Mouse (Mus musculus): ENCODE measurements around the gene Gstp3. TPM values are rescaled to one million over a fixed set of nuclear protein-coding genes. Genes with fewer than 3 reads are reported as not detected.

Gene Gstp3
- polyA plus RNA-seq, 1 experiment from 2014 or later, result 0.69 TPM

DNA sequence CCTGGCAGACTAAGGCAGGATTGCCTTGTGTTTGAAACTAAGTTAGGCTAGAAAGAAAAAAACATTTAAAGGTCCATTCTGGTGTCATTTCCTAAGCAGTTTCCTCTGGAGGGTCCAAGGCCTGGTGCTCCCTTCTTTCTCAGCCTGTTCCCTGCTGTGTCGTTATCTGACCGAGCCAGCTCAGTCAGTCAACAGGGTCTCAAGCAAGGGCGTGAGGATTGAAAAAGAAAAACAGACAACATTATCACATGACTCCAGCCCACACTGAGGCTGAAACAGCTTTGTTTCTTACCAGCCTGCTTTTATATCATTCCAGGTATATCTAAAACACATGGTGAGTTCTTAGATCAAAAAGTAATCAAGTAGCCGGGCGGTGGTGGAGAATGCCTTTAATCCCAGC is 43.7 kb downstream of the Gstp3 start:
- Histone ChIP-seq H3K4me3 (no peak overlapping the region), H3K27me3 (replicated peaks) (no peaks in the 10 kb centered on the region), H3K4me1 (replicated peaks) (peaks cover 28% of the 10 kb centered on the region), H3K4me2 (no peak overlapping the region), H3K9me3 (replicated peaks) (no peaks in the 10 kb centered on the region), H3K9ac (no peak overlapping the region; the same call in 1 of the 2 replicates), H3K27ac (ENCODE audit: poor library complexity, severe bottlenecking) (0 out of 2 replicates have a peak overlapping the region, but pooled peaks have one; percentile 10), H3K36me3 (peaks cover 4% of the 10 kb centered on the region)
- WGBS, result 45% methylated on average over 5 of the region's 5 CpGs
- no peak for ATAC-seq (ENCODE audit: insufficient number of reproducible peaks, low FRiP score)

- Histone ChIP-seq H3K4me2 (no peak overlapping the region), H3K27ac (ENCODE audit: poor library complexity, severe bottlenecking) (no peak overlapping the region), H3K36me3 (peaks cover 11% of the 10 kb centered on the region), H3K4me3 (no peak overlapping the region), H3K4me1 (replicated peaks) (peaks cover 28% of the 10 kb centered on the region), H3K27me3 (replicated peaks) (no peaks in the 10 kb centered on the region), H3K9ac (no peak overlapping the region), H3K9me3 (replicated peaks) (no peaks in the 10 kb centered on the region)
- no peak for ATAC-seq (ENCODE audit: insufficient number of reproducible peaks, low FRiP score)
These were observed 44.6 kb downstream of the Gstp3 start for GRCm38 (mm10) chr19:4014802-4015201.

GRCm38 (mm10) chr19:4013066-4013465 is 46.3 kb downstream of the Gstp3 start:
- peaks cover 28% of the 10 kb centered on the region for H3K36me3 ChIP-seq
- peak; percentile 66 for ATAC-seq (ENCODE audit: insufficient number of reproducible peaks, low FRiP score)
- H3K9ac ChIP-seq, result peak overlapping the region; percentile 38
- H3K27ac ChIP-seq (ENCODE audit: poor library complexity, severe bottlenecking), result peak overlapping the region; percentile 53
- H3K4me2 ChIP-seq, result peak overlapping the region; percentile 55
- no peaks in the 10 kb centered on the region for H3K9me3 ChIP-seq (replicated peaks)
- H3K27me3 ChIP-seq (replicated peaks), result no peaks in the 10 kb centered on the region
- 8% methylated on average over 9 of the region's 9 CpGs for WGBS
- H3K4me1 ChIP-seq (replicated peaks), result peaks cover 28% of the 10 kb centered on the region
- H3K4me3 ChIP-seq, result peak overlapping the region; percentile 85

DNA sequence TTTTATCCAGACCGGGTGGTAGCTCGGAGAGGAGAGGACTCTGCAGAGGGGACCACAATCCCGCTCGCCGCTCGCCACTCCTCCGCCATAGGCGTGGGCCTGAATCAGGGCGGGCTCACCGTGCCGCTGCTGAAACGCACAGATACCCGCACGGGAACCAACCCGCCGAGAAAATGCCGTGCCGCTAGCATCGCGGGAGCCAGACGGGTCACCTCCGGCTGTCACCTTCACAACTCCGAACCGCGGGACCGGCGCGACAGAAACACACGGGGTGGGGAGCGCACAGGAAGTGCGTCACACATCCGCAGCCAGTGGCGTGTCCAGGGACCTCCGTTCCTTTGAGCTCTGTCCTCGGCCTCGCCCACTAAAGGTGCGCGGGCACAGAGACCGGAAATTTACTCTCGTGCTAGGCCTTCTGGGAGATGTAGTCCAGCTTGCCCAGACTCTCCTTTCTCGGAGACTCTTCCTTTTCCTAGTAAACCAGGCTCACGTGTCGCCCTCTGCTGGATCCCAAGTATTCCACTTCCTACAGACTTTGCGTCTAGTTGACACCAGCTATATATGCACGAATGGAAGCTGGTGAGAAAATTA is 46.8 kb downstream of the Gstp3 start, which contains the start of gene Ndufv1:
Gene Ndufv1, minus strand, starts transcription at position 375 of the 591 bp plus-strand sequence.
- Histone ChIP-seq H3K4me2 (peak within 1 kb of the TSS; percentile 69), H3K27ac (ENCODE audit: poor library complexity, severe bottlenecking) (peak within 1 kb of the TSS; percentile 53), H3K36me3 (peaks cover 34% of the 10 kb centered on the region), H3K27me3 (replicated peaks) (no peaks in the 10 kb centered on the region), H3K4me1 (replicated peaks) (peaks cover 28% of the 10 kb centered on the region), H3K4me3 (peak within 1 kb of the TSS; percentile 85), H3K9ac (peak within 1 kb of the TSS; percentile 84), H3K9me3 (replicated peaks) (no peaks in the 10 kb centered on the region)
- WGBS, result under 1% methylated on average over 45 of the region's 45 CpGs
- ATAC-seq (ENCODE audit: insufficient number of reproducible peaks, low FRiP score), result peak; percentile 98

DNA sequence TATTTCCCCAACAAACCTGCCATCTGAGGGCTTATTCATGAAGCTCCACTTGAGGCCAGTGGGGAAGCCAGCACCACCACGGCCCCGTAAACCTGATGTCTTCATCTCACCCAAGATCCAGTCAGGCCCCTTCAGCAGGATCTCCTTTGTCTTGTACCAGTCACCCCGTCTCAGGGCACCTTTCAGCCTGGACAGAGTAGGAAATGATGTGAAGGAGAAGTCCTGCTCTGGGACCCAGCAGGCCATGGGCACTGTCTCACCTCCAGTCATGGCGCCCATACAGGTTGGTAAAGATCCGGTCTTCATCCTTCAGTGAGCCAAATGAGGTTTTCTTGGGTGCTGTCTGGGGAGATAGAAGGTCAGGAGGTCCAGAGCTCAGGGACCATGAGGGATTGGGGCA is 48.3 kb downstream of the Gstp3 start:
- Histone ChIP-seq H3K27ac (ENCODE audit: poor library complexity, severe bottlenecking) (no peak overlapping the region), H3K4me3 (no peak overlapping the region), H3K9ac (no peak overlapping the region), H3K9me3 (replicated peaks) (no peaks in the 10 kb centered on the region), H3K27me3 (replicated peaks) (no peaks in the 10 kb centered on the region), H3K36me3 (peaks cover 48% of the 10 kb centered on the region), H3K4me1 (replicated peaks) (peaks cover 29% of the 10 kb centered on the region), H3K4me2 (peak overlapping the region; percentile 69; the same call in 1 of the 2 replicates)
- ATAC-seq (ENCODE audit: insufficient number of reproducible peaks, low FRiP score), result no peak
- 94% methylated on average over 5 of the region's 5 CpGs for WGBS

Other genes with a start within 250 kb of the Gstp3 start
- 30.1 and 36.1 TPM in 2 replicates for gene Chka, start 207.8 kb downstream of the Gstp3 start, polyA plus RNA-seq (2016; fragmentation: Nextera tagmentation; extraction: Ambion mirVana)
- 22.3 and 26.1 TPM in 2 replicates for gene Tcirg1, start 152.4 kb downstream of the Gstp3 start, polyA plus RNA-seq (2016; fragmentation: Nextera tagmentation; extraction: Ambion mirVana)
- 298 and 324 TPM in 2 replicates for gene Ndufs8, start 146.8 kb downstream of the Gstp3 start, polyA plus RNA-seq (2016; fragmentation: Nextera tagmentation; extraction: Ambion mirVana)
- gene Aldh3b1, start 129.8 kb downstream of the Gstp3 start, polyA plus RNA-seq (2016; fragmentation: Nextera tagmentation; extraction: Ambion mirVana), result 2.0 and 2.3 TPM in 2 replicates
- 7.8 and 8.9 TPM in 2 replicates for gene Unc93b1, start 124.4 kb downstream of the Gstp3 start, polyA plus RNA-seq (2016; fragmentation: Nextera tagmentation; extraction: Ambion mirVana)
- gene Aldh3b3, start 100.9 kb downstream of the Gstp3 start, polyA plus RNA-seq (2016; fragmentation: Nextera tagmentation; extraction: Ambion mirVana), result not detected in 2 replicates
- 0.40 and 0.86 TPM in 2 replicates for gene Aldh3b2, start 87.2 kb downstream of the Gstp3 start, polyA plus RNA-seq (2016; fragmentation: Nextera tagmentation; extraction: Ambion mirVana)
- gene Acy3, start 73.0 kb downstream of the Gstp3 start, polyA plus RNA-seq (2016; fragmentation: Nextera tagmentation; extraction: Ambion mirVana), result 9.3 and 9.5 TPM in 2 replicates
- not detected in 2 replicates for gene Tbx10, start 66.8 kb downstream of the Gstp3 start, polyA plus RNA-seq (2016; fragmentation: Nextera tagmentation; extraction: Ambion mirVana)
- 41.0 and 44.7 TPM in 2 replicates for gene Nudt8, start 59.0 kb downstream of the Gstp3 start, polyA plus RNA-seq (2016; fragmentation: Nextera tagmentation; extraction: Ambion mirVana)
- gene Gm49405, start 58.9 kb downstream of the Gstp3 start, polyA plus RNA-seq (2016; fragmentation: Nextera tagmentation; extraction: Ambion mirVana), result 4.2 and 4.6 TPM in 2 replicates
- 74.6 and 84.9 TPM in 2 replicates for gene Doc2g, start 56.3 kb downstream of the Gstp3 start, polyA plus RNA-seq (2016; fragmentation: Nextera tagmentation; extraction: Ambion mirVana)
- 402 and 417 TPM in 2 replicates for gene Ndufv1, start 46.8 kb downstream of the Gstp3 start, polyA plus RNA-seq (2016; fragmentation: Nextera tagmentation; extraction: Ambion mirVana)
- 346 and 369 TPM in 2 replicates for gene Gstp1, start 21.6 kb downstream of the Gstp3 start, polyA plus RNA-seq (2016; fragmentation: Nextera tagmentation; extraction: Ambion mirVana)
- 3.6 and 7.1 TPM in 2 replicates for gene Gstp2, start 13.5 kb downstream of the Gstp3 start, polyA plus RNA-seq (2016; fragmentation: Nextera tagmentation; extraction: Ambion mirVana)
- not detected in 2 replicates for gene Cabp2, start 22.0 kb upstream of the Gstp3 start, polyA plus RNA-seq (2016; fragmentation: Nextera tagmentation; extraction: Ambion mirVana)
- 54.4 and 57.6 TPM in 2 replicates for gene Cdk2ap2, start 37.6 kb upstream of the Gstp3 start, polyA plus RNA-seq (2016; fragmentation: Nextera tagmentation; extraction: Ambion mirVana)
- 23.3 and 23.5 TPM in 2 replicates for gene Pitpnm1, start 40.4 kb upstream of the Gstp3 start, polyA plus RNA-seq (2016; fragmentation: Nextera tagmentation; extraction: Ambion mirVana)
- gene Aip, start 66.3 kb upstream of the Gstp3 start, polyA plus RNA-seq (2016; fragmentation: Nextera tagmentation; extraction: Ambion mirVana), result 80.4 and 82.6 TPM in 2 replicates
- gene Gpr152, start 80.2 kb upstream of the Gstp3 start, polyA plus RNA-seq (2016; fragmentation: Nextera tagmentation; extraction: Ambion mirVana), result not detected in 2 replicates
- 0.13 TPM in 1 of 2 replicates, not detected in the other for gene Cabp4, start 84.5 kb upstream of the Gstp3 start, polyA plus RNA-seq (2016; fragmentation: Nextera tagmentation; extraction: Ambion mirVana)
- 115 and 122 TPM in 2 replicates for gene Coro1b, start 89.0 kb upstream of the Gstp3 start, polyA plus RNA-seq (2016; fragmentation: Nextera tagmentation; extraction: Ambion mirVana)
- 0.73 and 1.1 TPM in 2 replicates for gene Ptprcap, start 94.0 kb upstream of the Gstp3 start, polyA plus RNA-seq (2016; fragmentation: Nextera tagmentation; extraction: Ambion mirVana)
- 52.9 and 55.7 TPM in 2 replicates for gene Rps6kb2, start 103.8 kb upstream of the Gstp3 start, polyA plus RNA-seq (2016; fragmentation: Nextera tagmentation; extraction: Ambion mirVana)
- 2.5 and 3.6 TPM in 2 replicates for gene Carns1, start 115.9 kb upstream of the Gstp3 start, polyA plus RNA-seq (2016; fragmentation: Nextera tagmentation; extraction: Ambion mirVana)
- 1.5 and 1.6 TPM in 2 replicates for gene Tbc1d10c, start 131.7 kb upstream of the Gstp3 start, polyA plus RNA-seq (2016; fragmentation: Nextera tagmentation; extraction: Ambion mirVana)
- gene Ppp1ca, start 132.5 kb upstream of the Gstp3 start, polyA plus RNA-seq (2016; fragmentation: Nextera tagmentation; extraction: Ambion mirVana), result 627 and 649 TPM in 2 replicates
- gene Rad9a, start 142.1 kb upstream of the Gstp3 start, polyA plus RNA-seq (2016; fragmentation: Nextera tagmentation; extraction: Ambion mirVana), result 22.6 and 23.1 TPM in 2 replicates
- gene Clcf1, start 154.7 kb upstream of the Gstp3 start, polyA plus RNA-seq (2016; fragmentation: Nextera tagmentation; extraction: Ambion mirVana), result 1.3 and 1.4 TPM in 2 replicates
- gene AC109138.7, start 154.8 kb upstream of the Gstp3 start, polyA plus RNA-seq (2016; fragmentation: Nextera tagmentation; extraction: Ambion mirVana), result not detected in 2 replicates
- gene Pold4, start 172.3 kb upstream of the Gstp3 start, polyA plus RNA-seq (2016; fragmentation: Nextera tagmentation; extraction: Ambion mirVana), result 16.6 and 19.4 TPM in 2 replicates
- gene Ssh3, start 209.6 kb upstream of the Gstp3 start, polyA plus RNA-seq (2016; fragmentation: Nextera tagmentation; extraction: Ambion mirVana), result 4.5 and 4.7 TPM in 2 replicates
- gene Ankrd13d, start 223.6 kb upstream of the Gstp3 start, polyA plus RNA-seq (2016; fragmentation: Nextera tagmentation; extraction: Ambion mirVana), result 1.6 and 2.0 TPM in 2 replicates
- 12.6 and 15.6 TPM in 2 replicates for gene Grk2, start 246.7 kb upstream of the Gstp3 start, polyA plus RNA-seq (2016; fragmentation: Nextera tagmentation; extraction: Ambion mirVana)